Comparison of ENCODE assay signal across 8 mouse cellular contexts in the genomic region with DNA sequence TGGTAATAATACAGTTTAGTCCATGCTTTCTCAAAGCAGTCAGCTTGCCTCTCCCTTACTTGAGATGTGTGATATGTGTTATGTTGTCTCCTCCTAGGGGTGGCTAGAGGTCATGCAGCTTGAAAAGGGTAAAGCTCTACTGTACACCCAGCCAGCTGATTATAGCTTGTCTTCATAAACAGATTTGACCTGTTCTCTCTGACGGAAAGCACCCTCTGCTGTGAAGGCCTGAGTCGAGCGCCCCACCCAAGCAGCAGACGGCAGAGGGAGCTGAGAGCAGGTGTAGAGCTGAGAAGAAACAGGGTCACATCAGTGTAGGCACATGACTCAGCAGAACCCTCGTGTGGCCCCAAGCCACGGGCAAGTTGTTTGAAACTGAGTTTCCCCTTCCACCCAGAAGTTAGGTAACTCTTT. TPM values are rescaled to one million over a fixed set of nuclear protein-coding genes. Genes with fewer than 3 reads are reported as not detected.
DNase-seq lines count a peak whose midpoint lies in the region; ATAC-seq and TF ChIP-seq lines count a peak whose summit lies in the region.

No protein-coding gene starts in this region.

- H3K9me3 ChIP-seq in kidney, embryonic 14.5 days (ENCODE audit: control insufficient read depth, low read length): no peaks in the 10 kb centered on the region

- peaks cover 16% of the 10 kb centered on the region; the same call in 1 of the 2 replicates for H3K36me3 ChIP-seq in kidney, embryonic 14.5 days (ENCODE audit: control insufficient read depth, insufficient read depth, low read length)
- peaks cover 35% of the 10 kb centered on the region for H3K36me3 ChIP-seq in thymus, adult 2 months (ENCODE audit: control insufficient read depth, insufficient read depth, low read length)

- peak; percentile 55 for DNase-seq in cerebellum, adult 11-12 months
- no peak for DNase-seq in cerebellum, postnatal 4 days (ENCODE audit: low spot score in 2 of 2)
- peak; percentile 70 for DNase-seq in CD4-positive helper T cell, adult 2 months (ENCODE audit: low read depth, low spot score)
- DNase-seq in lung, postnatal 36 days: peak; percentile 88
- peak; percentile 68 for DNase-seq in thymus, adult 2 months

- TF ChIP-seq POLR2A in thymus, adult 2 months (IDR thresholded peaks at IDR 0.05; ENCODE audit: control insufficient read depth, extremely low read depth, insufficient read depth, low read length, poor library complexity): no peak

- H3K4me2 ChIP-seq in kidney, embryonic 14.5 days (replicated peaks; ENCODE audit: low read depth, low read length): no peak overlapping the region

- 61% methylated on average over 6 of the region's 6 CpGs for WGBS in kidney, embryonic 14.5 days
- 10% methylated on average over 6 of the region's 6 CpGs for WGBS in thymus, adult 2 months

- no peak overlapping the region for H3K4me3 ChIP-seq in brown adipose tissue, adult 24 weeks (ENCODE audit: insufficient read depth, low read depth, low read length)
- H3K4me3 ChIP-seq in kidney, embryonic 14.5 days (ENCODE audit: low read length): no peak overlapping the region
- no peak overlapping the region for H3K4me3 ChIP-seq in thymus, adult 2 months (ENCODE audit: control insufficient read depth, insufficient read depth, low read length)

- peak; percentile 30 for ATAC-seq in granulocyte monocyte progenitor cell, adult 5-6 weeks (replicated peaks; ENCODE audit: poor library complexity, severe bottlenecking)
- peak; percentile 64 for ATAC-seq in kidney, embryonic 14.5 days (ENCODE audit: low FRiP score, low TSS enrichment)

- H3K27me3 ChIP-seq in kidney, embryonic 14.5 days (ENCODE audit: control insufficient read depth, insufficient read depth, low read length): no peaks in the 10 kb centered on the region
- H3K27me3 ChIP-seq in thymus, adult 2 months (ENCODE audit: control insufficient read depth, insufficient read depth, low read length): no peaks in the 10 kb centered on the region

- no peak overlapping the region for H3K9ac ChIP-seq in kidney, embryonic 14.5 days (ENCODE audit: low read depth, low read length)

- peak overlapping the region; percentile 98 for H3K27ac ChIP-seq in brown adipose tissue, adult 24 weeks (replicated peaks; ENCODE audit: low read depth, low read length)
- no peak overlapping the region for H3K27ac ChIP-seq in kidney, embryonic 14.5 days (ENCODE audit: low read depth, low read length)
- H3K27ac ChIP-seq in thymus, adult 2 months (ENCODE audit: control insufficient read depth, insufficient read depth, low read length): no peak overlapping the region

- peak; percentile 43; the same call in 1 of the 2 replicates for TF ChIP-seq CTCF in thymus, adult 2 months (IDR thresholded peaks at IDR 0.05; ENCODE audit: borderline replicate concordance, control insufficient read depth, extremely low read depth, insufficient read depth, low read length, poor library complexity)

- peaks cover 43% of the 10 kb centered on the region for H3K4me1 ChIP-seq in brown adipose tissue, adult 24 weeks (ENCODE audit: control insufficient read depth, insufficient read depth, insufficient read length, low read length)
- no peaks in the 10 kb centered on the region for H3K4me1 ChIP-seq in kidney, embryonic 14.5 days (ENCODE audit: control insufficient read depth, insufficient read depth, low read length)
- H3K4me1 ChIP-seq in thymus, adult 2 months (replicated peaks; ENCODE audit: control insufficient read depth, insufficient read depth, low read length): no peaks in the 10 kb centered on the region; the same call in 1 of the 2 replicates

RNA-seq across cellular contexts. Expression of a gene that starts 15.6 kb away (rescaled TPM):
- 1.7 and 5.1 TPM in 2 replicates for polyA plus RNA-seq in brown adipose tissue, adult 24 weeks (2012; ENCODE audit: insufficient read depth, insufficient read length, missing spikeins)
- not detected in 2 replicates for total RNA-seq in granulocyte monocyte progenitor cell, adult 5-6 weeks (2014; fragmentation: Nextera tagmentation)
- total RNA-seq in granulocyte monocyte progenitor cell, adult 5-6 weeks (2017): not detected in 2 replicates
- polyA plus RNA-seq in kidney, embryonic 14.5 days (2014; fragmentation: Nextera tagmentation; extraction: Ambion mirVana): 0.39 and 0.54 TPM in 2 replicates
- polyA plus RNA-seq in thymus, adult 2 months (2012; rRNA removed): 3.1 and 23.9 TPM in 2 replicates

RNA-seq across cellular contexts. Expression of a gene that starts 42.8 kb away (rescaled TPM):
- 1.2 and 1.6 TPM in 2 replicates for polyA plus RNA-seq in brown adipose tissue, adult 24 weeks (2012; ENCODE audit: insufficient read depth, insufficient read length, missing spikeins)
- 14.9 and 20.0 TPM in 2 replicates for total RNA-seq in granulocyte monocyte progenitor cell, adult 5-6 weeks (2014; fragmentation: Nextera tagmentation)
- total RNA-seq in granulocyte monocyte progenitor cell, adult 5-6 weeks (2017): 3.1 and 4.8 TPM in 2 replicates
- 6.8 and 8.6 TPM in 2 replicates for polyA plus RNA-seq in kidney, embryonic 14.5 days (2014; fragmentation: Nextera tagmentation; extraction: Ambion mirVana)
- polyA plus RNA-seq in thymus, adult 2 months (2012; rRNA removed): 47.4 and 52.7 TPM in 2 replicates

RNA-seq across cellular contexts. Expression of a gene that starts 46.7 kb away (rescaled TPM):
- 13.6 and 15.6 TPM in 2 replicates for polyA plus RNA-seq in brown adipose tissue, adult 24 weeks (2012; ENCODE audit: insufficient read depth, insufficient read length, missing spikeins)
- total RNA-seq in granulocyte monocyte progenitor cell, adult 5-6 weeks (2014; fragmentation: Nextera tagmentation): 33.6 and 47.7 TPM in 2 replicates
- 10.3 and 16.4 TPM in 2 replicates for total RNA-seq in granulocyte monocyte progenitor cell, adult 5-6 weeks (2017)
- 18.1 and 19.3 TPM in 2 replicates for polyA plus RNA-seq in kidney, embryonic 14.5 days (2014; fragmentation: Nextera tagmentation; extraction: Ambion mirVana)
- polyA plus RNA-seq in thymus, adult 2 months (2012; rRNA removed): 99.0 and 100 TPM in 2 replicates

Comparison
In these comparisons a context has a peak if more than half of its experiments do, and no peak if none do; other contexts are left out.
1. DNase-seq: peak in cerebellum, adult 11-12 months (single experiment), CD4-positive helper T cell, adult 2 months (single experiment), lung, postnatal 36 days (single experiment) and thymus, adult 2 months (single experiment); none in cerebellum, postnatal 4 days (0 of 2).